Mouse (Mus musculus): ENCODE results near the gene Dao. TPM values are rescaled to one million over a fixed set of nuclear protein-coding genes. Genes with fewer than 3 reads are reported as not detected.

Gene Dao
- polyA plus RNA-seq, 1 experiment = 11.9 TPM

DNA sequence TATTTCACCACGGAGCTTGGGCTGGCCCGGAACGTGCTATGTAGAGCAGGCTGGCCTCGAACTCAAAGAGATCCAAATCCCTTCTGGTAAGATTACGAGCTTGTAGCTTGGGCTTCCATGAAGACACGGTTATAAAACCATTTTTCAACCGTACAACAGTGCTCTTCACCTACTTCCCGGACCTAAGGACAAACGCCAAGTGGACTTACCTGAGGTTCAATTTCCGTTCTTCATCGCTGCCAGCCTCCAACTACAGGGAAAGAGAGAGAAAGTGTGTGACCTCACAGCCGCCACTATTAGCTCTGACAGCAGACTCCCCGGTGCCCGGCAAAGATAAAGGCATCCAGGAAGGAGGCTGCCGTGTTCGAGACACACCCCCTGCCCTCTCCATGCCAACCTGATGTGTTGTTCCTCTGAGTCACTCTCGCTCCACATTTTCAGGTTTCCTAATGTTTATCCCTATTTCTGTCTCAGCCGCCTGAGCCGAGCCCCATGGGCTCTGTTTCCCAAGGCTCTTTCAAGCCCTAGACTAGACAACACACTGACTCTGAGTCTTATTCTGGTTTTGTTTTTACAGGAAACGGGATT, 14.0 kb upstream of the Dao start:
- 45% methylated on average over 20 of the region's 20 CpGs for WGBS
- Histone ChIP-seq H3K4me3 (ENCODE audit: low read depth, low read length) (peak overlapping the region; percentile 2; the same call in 1 of the 2 replicates), H3K4me1 (ENCODE audit: control insufficient read depth, insufficient read depth, insufficient read length, low read length) (peaks cover 31% of the 10 kb centered on the region), H3K27ac (ENCODE audit: insufficient read depth, low read depth, low read length) (peak overlapping the region; percentile 47), H3K36me3 (ENCODE audit: control insufficient read depth, insufficient read depth, low read length) (0 out of 2 replicates have a peak, but pooled peaks cover 1% of the 10 kb centered on the region), H3K27me3 (ENCODE audit: control insufficient read depth, insufficient read depth, low read length) (no peaks in the 10 kb centered on the region)
- TF ChIP-seq CTCF (IDR thresholded peaks at IDR 0.05; ENCODE audit: extremely low read depth, insufficient read length, insufficient replicate concordance, low read depth, low read length) (no peak), POLR2A (IDR thresholded peaks at IDR 0.05; ENCODE audit: low read depth, low read length) (no peak)

DNA sequence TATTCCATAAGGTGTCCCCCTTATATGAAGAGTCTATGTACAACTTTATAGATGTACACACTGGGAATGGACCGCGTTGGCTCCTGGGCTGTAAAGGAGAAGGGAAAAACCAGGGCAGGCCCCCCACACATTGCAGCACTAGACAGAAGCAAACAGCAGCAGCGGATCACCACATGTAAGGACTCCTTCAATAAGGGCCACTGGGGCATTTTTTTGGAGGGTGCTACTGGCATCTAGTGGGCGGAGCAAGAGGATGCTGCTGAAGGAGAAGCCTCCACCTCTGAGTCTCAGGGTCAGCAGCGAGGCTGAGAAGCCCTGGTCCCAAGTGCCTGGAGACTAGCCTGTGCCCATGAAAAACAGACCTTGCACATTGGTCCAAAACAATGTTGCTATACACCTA, 12.9 kb upstream of the Dao start:
- H3K27me3 ChIP-seq (ENCODE audit: control insufficient read depth, insufficient read depth, low read length) = no peaks in the 10 kb centered on the region
- WGBS = 92% methylated on average over 5 of the region's 5 CpGs
- TF ChIP-seq POLR2A (IDR thresholded peaks at IDR 0.05; ENCODE audit: low read depth, low read length) (no peak), CTCF (IDR thresholded peaks at IDR 0.05; ENCODE audit: extremely low read depth, insufficient read length, insufficient replicate concordance, low read depth, low read length) (no peak)
- no peak overlapping the region for H3K4me3 ChIP-seq (ENCODE audit: low read depth, low read length)
- H3K4me1 ChIP-seq (ENCODE audit: control insufficient read depth, insufficient read depth, insufficient read length, low read length) = peaks cover 30% of the 10 kb centered on the region
- H3K36me3 ChIP-seq (ENCODE audit: control insufficient read depth, insufficient read depth, low read length) = 0 out of 2 replicates have a peak, but pooled peaks cover 1% of the 10 kb centered on the region
- H3K27ac ChIP-seq (ENCODE audit: insufficient read depth, low read depth, low read length) = no peak overlapping the region

DNA sequence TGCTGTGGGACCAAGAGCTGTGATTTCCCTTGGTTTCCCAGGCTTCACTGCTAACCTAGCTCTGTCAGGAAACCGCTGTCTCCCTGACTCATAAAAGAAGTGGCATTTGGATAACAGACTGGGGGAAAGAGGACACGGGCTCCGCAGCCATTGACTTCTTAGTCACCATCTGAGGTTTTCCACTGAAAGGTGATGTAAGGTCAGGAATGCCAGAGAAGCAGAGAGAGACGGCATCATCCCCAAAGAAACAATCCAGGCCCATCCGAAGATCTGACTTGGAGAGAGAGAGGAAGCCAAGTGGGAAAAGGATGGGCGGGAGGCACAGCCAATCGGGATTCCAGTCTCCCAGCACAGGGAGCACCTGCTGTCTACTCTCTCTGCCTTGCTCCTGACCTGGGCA, 12.4 kb upstream of the Dao start:
- 71% methylated on average over 7 of the region's 7 CpGs for WGBS

DNA sequence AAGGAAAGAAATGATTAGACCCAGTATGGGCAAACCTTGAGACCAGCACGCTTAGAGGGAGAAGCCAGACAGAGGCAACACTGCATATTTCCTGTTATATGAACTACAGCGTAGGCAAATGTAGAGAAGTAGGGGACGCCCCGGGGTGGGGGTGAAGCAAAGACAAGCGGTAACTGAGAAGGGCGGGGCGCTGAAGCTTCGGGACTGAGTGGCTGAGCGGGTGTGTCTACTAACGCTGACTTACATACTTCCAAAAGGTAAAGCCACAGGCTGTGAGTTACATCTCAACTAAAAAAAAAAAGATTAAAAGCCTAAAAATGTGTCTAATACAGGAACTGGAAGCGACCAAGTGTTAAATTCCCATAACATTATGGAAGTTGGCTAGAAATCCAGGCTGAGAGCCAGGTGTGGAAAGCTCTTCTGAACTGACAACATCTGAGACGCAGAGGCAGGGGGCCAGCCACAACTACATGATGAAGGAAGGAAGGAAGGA, 11.1 kb upstream of the Dao start:
- 3% methylated on average over 12 of the region's 12 CpGs for WGBS
- Histone ChIP-seq H3K27me3 (ENCODE audit: control insufficient read depth, insufficient read depth, low read length) (no peaks in the 10 kb centered on the region), H3K4me1 (ENCODE audit: control insufficient read depth, insufficient read depth, insufficient read length, low read length) (peaks cover 17% of the 10 kb centered on the region), H3K4me3 (ENCODE audit: low read depth, low read length) (peak overlapping the region; percentile 79), H3K27ac (ENCODE audit: insufficient read depth, low read depth, low read length) (peak overlapping the region; percentile 83), H3K36me3 (ENCODE audit: control insufficient read depth, insufficient read depth, low read length) (0 out of 2 replicates have a peak, but pooled peaks cover 1% of the 10 kb centered on the region)
- TF ChIP-seq CTCF (IDR thresholded peaks at IDR 0.05; ENCODE audit: extremely low read depth, insufficient read length, insufficient replicate concordance, low read depth, low read length) = no peak
- TF ChIP-seq POLR2A (IDR thresholded peaks at IDR 0.05; ENCODE audit: low read depth, low read length) = peak; percentile 19; the same call in 1 of the 2 replicates

More for the DNA sequence above, 12.4 kb upstream of the Dao start:
- no peaks in the 10 kb centered on the region for H3K27me3 ChIP-seq (ENCODE audit: control insufficient read depth, insufficient read depth, low read length)
- TF ChIP-seq CTCF (IDR thresholded peaks at IDR 0.05; ENCODE audit: extremely low read depth, insufficient read length, insufficient replicate concordance, low read depth, low read length) (no peak), POLR2A (IDR thresholded peaks at IDR 0.05; ENCODE audit: low read depth, low read length) (no peak)
- 0 out of 2 replicates have a peak, but pooled peaks cover 1% of the 10 kb centered on the region for H3K36me3 ChIP-seq (ENCODE audit: control insufficient read depth, insufficient read depth, low read length)
- H3K4me1 ChIP-seq (ENCODE audit: control insufficient read depth, insufficient read depth, insufficient read length, low read length) = peaks cover 24% of the 10 kb centered on the region
- H3K27ac ChIP-seq (ENCODE audit: insufficient read depth, low read depth, low read length) = no peak overlapping the region
- H3K4me3 ChIP-seq (ENCODE audit: low read depth, low read length) = no peak overlapping the region

DNA sequence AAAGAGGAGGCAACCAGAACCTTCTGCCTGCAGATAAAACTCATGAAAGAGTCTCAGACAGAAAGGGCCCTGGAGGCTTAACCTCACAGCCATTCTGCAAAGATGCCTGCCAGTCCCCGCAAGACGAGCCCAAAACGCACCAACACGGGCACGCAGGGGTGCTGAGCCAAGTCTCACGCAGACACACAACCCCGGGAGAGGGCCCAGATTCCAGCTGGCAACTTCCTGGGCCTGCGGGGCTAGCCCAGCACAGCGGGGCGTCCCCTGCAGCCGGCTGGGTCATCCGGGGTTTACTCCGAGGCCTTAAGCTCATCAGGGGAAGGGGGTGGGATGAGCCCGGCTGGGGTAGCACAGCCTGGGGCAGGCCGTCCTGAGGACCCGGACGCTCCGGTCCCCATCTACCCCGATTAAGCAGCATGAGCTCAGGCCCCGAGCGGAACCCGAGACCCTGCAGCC, 10.4 kb upstream of the Dao start:
- H3K4me3 ChIP-seq (ENCODE audit: low read depth, low read length) = peak overlapping the region; percentile 79
- H3K36me3 ChIP-seq (ENCODE audit: control insufficient read depth, insufficient read depth, low read length) = no peaks in the 10 kb centered on the region
- TF ChIP-seq POLR2A (IDR thresholded peaks at IDR 0.05; ENCODE audit: low read depth, low read length) = no peak
- TF ChIP-seq CTCF (IDR thresholded peaks at IDR 0.05; ENCODE audit: extremely low read depth, insufficient read length, insufficient replicate concordance, low read depth, low read length) = no peak
- peak overlapping the region; percentile 83 for H3K27ac ChIP-seq (ENCODE audit: insufficient read depth, low read depth, low read length)
- under 1% methylated on average over 22 of the region's 22 CpGs for WGBS
- H3K27me3 ChIP-seq (ENCODE audit: control insufficient read depth, insufficient read depth, low read length) = no peaks in the 10 kb centered on the region
- H3K4me1 ChIP-seq (ENCODE audit: control insufficient read depth, insufficient read depth, insufficient read length, low read length) = peaks cover 17% of the 10 kb centered on the region

DNA sequence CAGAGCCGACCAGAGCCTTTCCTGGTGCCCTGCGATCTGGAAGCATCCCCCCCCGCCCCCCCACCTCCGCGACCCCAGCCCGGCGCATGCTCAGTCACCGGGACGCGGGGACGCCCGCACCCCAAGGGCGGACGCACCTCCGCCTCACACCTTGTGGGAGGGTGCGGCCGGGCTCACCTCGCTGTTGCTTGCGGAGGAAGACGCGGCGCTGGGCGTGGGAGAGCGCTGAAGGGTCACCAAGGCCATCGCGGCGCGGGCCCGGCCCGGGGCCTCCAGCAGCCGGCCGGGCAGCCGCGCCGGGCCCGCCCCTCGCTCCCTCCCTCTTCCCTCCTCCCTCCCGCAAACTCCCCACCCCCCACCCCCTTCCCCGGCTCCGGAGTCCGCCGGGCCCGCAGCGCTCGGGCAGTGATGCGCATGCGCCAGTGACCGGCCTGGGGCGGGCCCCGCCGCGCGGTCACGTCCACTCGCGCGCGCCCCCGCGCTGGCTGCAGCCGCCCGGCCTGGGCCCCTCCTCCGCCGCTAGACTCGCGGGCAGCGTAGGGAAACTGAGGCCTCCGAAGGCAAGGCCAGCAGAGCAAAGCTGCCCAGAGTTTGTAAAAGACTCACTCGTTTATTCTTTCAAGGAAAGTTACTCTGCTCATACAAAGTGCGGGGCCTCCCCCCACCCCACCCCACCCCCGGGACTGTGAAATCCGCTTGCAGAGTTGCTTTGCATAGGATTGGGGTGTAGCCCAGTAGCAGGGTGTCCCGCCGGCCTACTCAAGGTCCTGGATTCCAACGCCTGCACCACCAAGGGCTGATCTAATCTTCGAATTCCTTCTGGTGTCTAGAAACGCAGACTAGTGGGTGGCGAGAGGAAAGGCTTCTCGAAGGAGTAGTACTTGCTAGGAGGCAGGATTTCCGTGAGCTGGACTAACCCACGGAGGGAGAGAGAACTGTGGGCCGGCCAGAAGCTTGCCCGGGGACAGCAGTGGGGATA, 9.7 kb upstream of the Dao start, which contains the start of gene Ssh1:
TSS of gene Ssh1 (minus strand) at position 408 of the 979 bp plus-strand sequence.
- Histone ChIP-seq H3K27ac (ENCODE audit: insufficient read depth, low read depth, low read length) (peak within 1 kb of the TSS; percentile 83), H3K27me3 (ENCODE audit: control insufficient read depth, insufficient read depth, low read length) (no peaks in the 10 kb centered on the region), H3K36me3 (ENCODE audit: control insufficient read depth, insufficient read depth, low read length) (no peaks in the 10 kb centered on the region), H3K4me3 (ENCODE audit: low read depth, low read length) (peak within 1 kb of the TSS; percentile 79), H3K4me1 (ENCODE audit: control insufficient read depth, insufficient read depth, insufficient read length, low read length) (peaks cover 17% of the 10 kb centered on the region)
- TF ChIP-seq CTCF (IDR thresholded peaks at IDR 0.05; ENCODE audit: extremely low read depth, insufficient read length, insufficient replicate concordance, low read depth, low read length) (no peak), POLR2A (IDR thresholded peaks at IDR 0.05; ENCODE audit: low read depth, low read length) (no peak)
- WGBS = 2% methylated on average over 81 of the region's 83 CpGs
